Mouse (Mus musculus) mouse trophoblast stem cell (cell line): Measurements from ENCODE around the gene Lrrc1.

Experiments
- in situ Hi-C, 2 experiments: fragments of 300-500 bp; cut with MseI, MboI; formaldehyde crosslinking; loops; 2 replicates in 1 of 2; 3 replicates in 1 of 2; pipeline ENCODE4 v1.15.1; 2025

The Lrrc1 gene

DNA sequence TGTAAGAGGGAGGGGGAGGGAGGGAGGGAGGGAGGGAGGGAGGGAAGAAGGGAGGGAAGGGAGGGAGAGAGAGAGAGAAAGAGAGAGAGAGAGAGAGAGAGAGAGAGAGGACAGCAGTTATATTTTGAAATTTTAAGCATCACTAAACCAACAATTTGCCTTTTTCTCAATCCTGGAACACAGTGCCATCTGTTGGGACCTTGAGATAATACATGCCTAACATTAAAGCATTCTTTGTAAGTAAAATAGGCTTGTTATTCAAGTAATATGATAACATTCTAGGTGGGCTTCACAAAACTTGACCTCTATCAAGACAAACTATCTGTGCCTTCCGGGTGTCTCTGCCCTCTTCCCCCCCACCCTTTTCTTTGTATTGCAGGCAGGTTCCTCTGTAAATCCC, 157.9 kb downstream of the Lrrc1 start:
- in situ Hi-C loops = loop anchor here (10.0 to 25.0 kb wide), 2 partner anchors 392 to 999 kb away; no protein-coding TSS in a partner anchor

DNA sequence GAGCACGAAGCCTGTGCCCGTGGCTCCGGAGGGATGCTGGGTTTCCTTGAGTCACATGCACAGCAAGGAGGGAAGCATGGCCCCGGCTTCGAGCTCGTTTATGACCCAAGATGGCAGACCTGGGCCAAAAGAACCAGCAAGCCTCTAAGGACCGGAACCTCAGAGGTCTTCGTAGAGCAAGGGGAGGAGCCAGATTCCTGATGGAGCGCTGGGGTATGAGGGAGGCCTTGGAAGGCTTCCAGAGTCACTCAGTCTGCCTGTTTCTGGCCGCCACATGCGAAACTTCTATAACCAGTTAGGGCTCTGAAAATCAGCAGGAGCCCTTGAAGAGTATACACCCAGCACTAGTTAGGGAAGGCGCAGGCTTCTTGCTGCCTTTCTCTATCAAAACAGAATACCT, 159.1 kb downstream of the Lrrc1 start:
- in situ Hi-C loops = loop anchor here (10.0 to 25.0 kb wide), 2 partner anchors 391 to 998 kb away; no protein-coding TSS in a partner anchor

- in situ Hi-C loops = loop anchor here (10.0 to 25.0 kb wide), 2 partner anchors 390 to 997 kb away; no protein-coding TSS in a partner anchor
Measured at GRCm38 (mm10) chr9:77384651-77385050, 160.0 kb downstream of the Lrrc1 start.

DNA sequence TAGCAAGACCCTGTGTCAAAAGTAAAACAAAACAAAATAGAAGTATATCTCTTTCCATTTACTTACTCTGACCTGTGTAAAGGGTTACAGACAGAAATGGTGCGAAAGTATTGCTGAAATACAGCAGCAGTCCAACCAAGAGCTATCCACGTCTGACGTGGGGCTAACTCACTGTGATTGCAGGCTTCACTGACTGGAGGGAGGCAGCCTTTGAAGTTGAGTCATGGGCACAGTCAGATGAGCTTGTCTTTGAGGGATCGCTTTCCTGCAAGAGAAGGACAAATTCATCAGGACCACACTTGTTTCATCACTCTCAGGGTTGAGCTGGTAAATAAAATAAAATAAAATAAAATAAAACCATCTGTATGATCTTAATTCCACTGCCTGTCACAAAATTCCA, 160.7 kb downstream of the Lrrc1 start:
- in situ Hi-C loops = loop anchor here (10.0 to 25.0 kb wide), 2 partner anchors 389 to 997 kb away; no protein-coding TSS in a partner anchor

- in situ Hi-C loops = loop anchor here (10.0 to 25.0 kb wide), 2 partner anchors 388 to 995 kb away; no protein-coding TSS in a partner anchor
Measured at GRCm38 (mm10) chr9:77382514-77382913, 162.2 kb downstream of the Lrrc1 start.

GRCm38 (mm10) chr9:77381565-77381964, 163.1 kb downstream of the Lrrc1 start:
- in situ Hi-C loops = loop anchor here (10.0 to 25.0 kb wide), 2 partner anchors 387 to 994 kb away; no protein-coding TSS in a partner anchor
